Mouse (Mus musculus) G1E (cell line): Measurements from ENCODE around the gene Sesn2. TPM values are rescaled to one million over a fixed set of nuclear protein-coding genes. Genes with fewer than 3 reads are reported as not detected.
A peak's percentile ranks its signal among the peaks of the same experiment; 100 is the strongest.
"Not testable (repeated sequence)": the region's sequence is repeated elsewhere in the genome, so short reads cannot be mapped to it uniquely, and the experiment has no call there.

Experiments used
- ATAC-seq: 2 replicates; pipeline ENCODE4 v1.8.0; 2016; ENCODE audit warnings: mild to moderate bottlenecking; ENCODE audit not compliant: insufficient number of reproducible peaks, poor library complexity, low FRiP score, severe bottlenecking; ENCODE audit errors: extremely low read depth
- DNase-seq: peaks from one replicate; pipeline ENCODE4 v3.0.0; 2012; ENCODE audit warnings: low spot score
- H3K27me3 ChIP-seq: 2 replicates; pipeline ENCODE4 v1.6.1; 2012; ENCODE audit warnings: mild to moderate bottlenecking, low read length, inconsistent platforms; ENCODE audit not compliant: insufficient read depth
- H3K36me3 ChIP-seq: replicated peaks from 2 replicates; pipeline ENCODE3; 2012; ENCODE audit warnings: mild to moderate bottlenecking, inconsistent platforms
- H3K4me1 ChIP-seq: 2 replicates; pipeline ENCODE4 v1.6.1; 2012; ENCODE audit warnings: low read depth, low read length, inconsistent platforms, mixed read lengths; ENCODE audit not compliant: insufficient read depth
- H3K4me3 ChIP-seq: 2 replicates; pipeline ENCODE4 v1.5.1; 2012; ENCODE audit warnings: low read depth, mild to moderate bottlenecking, inconsistent platforms, low read length, moderate library complexity, mixed read lengths
- H3K9me3 ChIP-seq: replicated peaks from 2 replicates; pipeline ENCODE4 v1.6.1; 2012; ENCODE audit warnings: inconsistent platforms
- CTCF ChIP-seq: IDR thresholded peaks from 2 replicates; pipeline ENCODE4 v1.5.1; 2012; ENCODE audit warnings: low read depth, low read length, inconsistent platforms, mixed read lengths
- GATA1 ChIP-seq: IDR thresholded peaks from 2 replicates; pipeline ENCODE4 v1.6.1; 2012; ENCODE audit warnings: borderline replicate concordance, low read length, inconsistent platforms, mixed read lengths
- GATA2 ChIP-seq: IDR thresholded peaks from 2 replicates; pipeline ENCODE4 v1.6.1; 2012; ENCODE audit warnings: low read depth, low read length, inconsistent platforms, borderline replicate concordance
- POLR2AphosphoS5 ChIP-seq: IDR thresholded peaks from 2 replicates; pipeline ENCODE4 v1.6.1; 2012; ENCODE audit warnings: low read depth, low read length, inconsistent platforms; ENCODE audit not compliant: insufficient replicate concordance
- TAL1 ChIP-seq: conservative IDR thresholded peaks from 2 replicates; pipeline ENCODE4 v1.6.1; 2012; ENCODE audit warnings: low read depth, low read length, inconsistent platforms, mixed read lengths
- polyA plus RNA-seq: library from polyadenylated mRNA; stranded (reverse); fragments of >175 nt; gene quantifications from 2 replicates; pipeline ENCODE4 v1.2.3, GENCODE M21; 2012
- total RNA-seq, 2 experiments: library from RNA; stranded (forward) in 1 of 2; stranded (reverse) in 1 of 2; fragments of 200-1000 nt in 1 of 2; fragments of >200 nt in 1 of 2; fragmentation: Nextera tagmentation in 1 of 2; gene quantifications; 2 replicates each; pipeline ENCODE4 v1.2.3; 2014 to 2017

Gene Sesn2
- total RNA-seq (2014; fragmentation: Nextera tagmentation) (51.6 and 51.8 TPM in 2 replicates), total RNA-seq (2017) (7.5 and 8.4 TPM in 2 replicates), polyA plus RNA-seq (38.4 and 41.0 TPM in 2 replicates)

- H3K36me3 ChIP-seq = peaks cover 24% of the 10 kb centered on the region
- no peak for TF ChIP-seq TAL1
- TF ChIP-seq CTCF = no peak
- no peaks in the 10 kb centered on the region for H3K27me3 ChIP-seq
- DNase-seq = peak; percentile 98
- peak within 1 kb of the TSS; percentile 93 for H3K4me3 ChIP-seq
- ATAC-seq = peak; percentile 78
- peaks cover 87% of the 10 kb centered on the region for H3K4me1 ChIP-seq
- H3K9me3 ChIP-seq = no peaks in the 10 kb centered on the region
Observed at GRCm38 (mm10) chr4:132510352-132510798, at the start of gene Sesn2. Gene Sesn2, minus strand, starts transcription at chr4:132510501.

GRCm38 (mm10) chr4:132555550-132555949 is 45.2 kb upstream of the Sesn2 start:
- DNase-seq, H3K4me3 ChIP-seq, H3K27me3 ChIP-seq, H3K9me3 ChIP-seq, ATAC-seq: not testable (repeated sequence)
- Histone ChIP-seq H3K36me3 (peaks cover 48% of the 10 kb centered on the region), H3K4me1 (peaks cover 42% of the 10 kb centered on the region)

- Histone ChIP-seq H3K4me3 (no peak overlapping the region), H3K4me1 (peaks cover 47% of the 10 kb centered on the region), H3K36me3 (peaks cover 57% of the 10 kb centered on the region), H3K27me3 (0 out of 2 replicates have a peak, but pooled peaks cover 2% of the 10 kb centered on the region), H3K9me3 (no peaks in the 10 kb centered on the region)
- DNase-seq = no peak
- ATAC-seq = no peak
- TF ChIP-seq POLR2AphosphoS5 (0 out of 2 replicates have a peak, but pooled peaks have one; percentile 30), GATA1 (no peak)
Observed at GRCm38 (mm10) chr4:132554653-132555052, 44.4 kb upstream of the Sesn2 start.

- TF ChIP-seq CTCF = no peak
- no peak for TF ChIP-seq POLR2AphosphoS5
- no peak for TF ChIP-seq GATA2
- no peak overlapping the region for H3K4me3 ChIP-seq
- ATAC-seq (no peak; the same call in 1 of the 2 replicates), DNase-seq (no peak)
- peaks cover 47% of the 10 kb centered on the region for H3K4me1 ChIP-seq
- H3K9me3 ChIP-seq = no peaks in the 10 kb centered on the region
- peaks cover 61% of the 10 kb centered on the region for H3K36me3 ChIP-seq
- no peaks in the 10 kb centered on the region for H3K27me3 ChIP-seq
Observed at GRCm38 (mm10) chr4:132554221-132554620, 43.9 kb upstream of the Sesn2 start.

- ATAC-seq = no peak
- DNase-seq = no peak
- H3K36me3 ChIP-seq = peaks cover 95% of the 10 kb centered on the region
- H3K4me3 ChIP-seq = no peak overlapping the region
- H3K4me1 ChIP-seq = peaks cover 42% of the 10 kb centered on the region
- H3K9me3 ChIP-seq = no peaks in the 10 kb centered on the region
- TF ChIP-seq GATA1 = no peak
- peak; percentile 54; the same call in 1 of the 2 replicates for TF ChIP-seq CTCF
- H3K27me3 ChIP-seq = no peaks in the 10 kb centered on the region
Observed at GRCm38 (mm10) chr4:132545851-132546250, 35.5 kb upstream of the Sesn2 start.

- Histone ChIP-seq H3K27me3 (no peaks in the 10 kb centered on the region), H3K36me3 (peaks cover 95% of the 10 kb centered on the region), H3K4me1 (peaks cover 54% of the 10 kb centered on the region), H3K4me3 (no peak overlapping the region), H3K9me3 (no peaks in the 10 kb centered on the region)
- DNase-seq (no peak), ATAC-seq (no peak)
- no peak for TF ChIP-seq CTCF
- TF ChIP-seq TAL1 = no peak
- no peak for TF ChIP-seq GATA1
- no peak for TF ChIP-seq POLR2AphosphoS5
- no peak for TF ChIP-seq GATA2
Observed at GRCm38 (mm10) chr4:132542724-132543123, 32.4 kb upstream of the Sesn2 start.

GRCm38 (mm10) chr4:132541413-132541812 is 31.1 kb upstream of the Sesn2 start:
- DNase-seq = no peak
- peaks cover 94% of the 10 kb centered on the region for H3K36me3 ChIP-seq
- ATAC-seq = no peak
- TF ChIP-seq TAL1 (no peak), CTCF (no peak), GATA2 (no peak), GATA1 (no peak), POLR2AphosphoS5 (no peak)
- H3K27me3 ChIP-seq = no peaks in the 10 kb centered on the region
- H3K9me3 ChIP-seq = no peaks in the 10 kb centered on the region
- peaks cover 62% of the 10 kb centered on the region for H3K4me1 ChIP-seq
- no peak overlapping the region for H3K4me3 ChIP-seq
